In genomic region chr4:98060601-98061000, GRCm38 (mm10) we compare ENCODE assay signal across 22 mouse cellular contexts.
DNase-seq lines count a peak whose midpoint lies in the region; ATAC-seq and TF ChIP-seq lines count a peak whose summit lies in the region.
"Had no signal": no experiment of that assay in that cellular context is flagged by ENCODE, and none has a peak within 500 bp of the region (broad histone marks: within the 10 kb centered on the region; RNA-seq: fewer than 3 reads in every experiment).

No protein-coding gene starts in this region.

- H3K27me3 ChIP-seq in heart, embryonic 10.5 days (ENCODE audit: insufficient read depth, poor library complexity, severe bottlenecking) = no peaks in the 10 kb centered on the region
- no peaks in the 10 kb centered on the region for H3K27me3 ChIP-seq in lung, embryonic 14.5 days (ENCODE audit: insufficient read depth, low read length)
- no peaks in the 10 kb centered on the region for H3K27me3 ChIP-seq in hindbrain, embryonic 14.5 days (ENCODE audit: control insufficient read depth, insufficient read depth, low read length)
- H3K27me3 ChIP-seq: forebrain, embryonic 15.5 days; heart, embryonic 13.5 days; hindbrain, embryonic 12.5 days had no signal

- H3K9me3 ChIP-seq in heart, embryonic 10.5 days = no peaks in the 10 kb centered on the region
- H3K9me3 ChIP-seq in lung, embryonic 14.5 days (ENCODE audit: low read depth, low read length) = no peaks in the 10 kb centered on the region
- H3K9me3 ChIP-seq in hindbrain, embryonic 14.5 days (ENCODE audit: control insufficient read depth, low read length) = no peaks in the 10 kb centered on the region
- H3K9me3 ChIP-seq: embryonic facial prominence, embryonic 10.5 days; forebrain, embryonic 10.5 days; forebrain, embryonic 15.5 days; heart, embryonic 13.5 days; hindbrain, embryonic 12.5 days had no signal

- TF ChIP-seq CTCF in lung, embryonic 14.5 days (IDR thresholded peaks at IDR 0.05; ENCODE audit: low read depth) = no peak

- 37% methylated on average over 1 of the region's 1 CpGs for WGBS in heart, embryonic 10.5 days
- WGBS in lung, embryonic 14.5 days = 7% methylated on average over 1 of the region's 1 CpGs
- 47% methylated on average over 1 of the region's 1 CpGs for WGBS in hindbrain, embryonic 14.5 days

- no peak overlapping the region for H3K9ac ChIP-seq in lung, embryonic 14.5 days
- no peak overlapping the region for H3K9ac ChIP-seq in hindbrain, embryonic 14.5 days
- H3K9ac ChIP-seq: forebrain, embryonic 15.5 days; heart, embryonic 13.5 days; hindbrain, embryonic 12.5 days had no signal

- no peak for ATAC-seq in lung, embryonic 14.5 days (ENCODE audit: insufficient read depth)
- no peak for ATAC-seq in hindbrain, embryonic 14.5 days (ENCODE audit: low FRiP score)
- no peak for ATAC-seq in megakaryocyte progenitor cell, adult 5-6 weeks (replicated peaks; ENCODE audit: poor library complexity)
- ATAC-seq: forebrain, embryonic 15.5 days; hindbrain, postnatal 0 days had no signal

- no peak overlapping the region for H3K27ac ChIP-seq in heart, embryonic 10.5 days
- H3K27ac ChIP-seq in lung, embryonic 14.5 days (ENCODE audit: low read depth) = 0 out of 2 replicates have a peak overlapping the region, but pooled peaks have one; percentile 36
- no peak overlapping the region for H3K27ac ChIP-seq in hindbrain, embryonic 14.5 days
- H3K27ac ChIP-seq: embryonic facial prominence, embryonic 10.5 days; forebrain, embryonic 10.5 days; forebrain, embryonic 15.5 days; heart, embryonic 13.5 days; hindbrain, embryonic 12.5 days; hindbrain, postnatal 0 days had no signal

- no peak overlapping the region for H3K4me2 ChIP-seq in lung, embryonic 14.5 days
- H3K4me2 ChIP-seq in hindbrain, embryonic 14.5 days (replicated peaks) = no peak overlapping the region
- H3K4me2 ChIP-seq: forebrain, embryonic 15.5 days; heart, embryonic 13.5 days; hindbrain, embryonic 12.5 days had no signal

- peaks cover 5% of the 10 kb centered on the region; the same call in 1 of the 2 replicates for H3K4me1 ChIP-seq in heart, embryonic 10.5 days
- 0 out of 2 replicates have a peak, but pooled peaks cover 4% of the 10 kb centered on the region for H3K4me1 ChIP-seq in lung, embryonic 14.5 days (ENCODE audit: insufficient read depth)
- no peaks in the 10 kb centered on the region for H3K4me1 ChIP-seq in hindbrain, embryonic 14.5 days (replicated peaks; ENCODE audit: control insufficient read depth, insufficient read depth, low read length)
- H3K4me1 ChIP-seq: forebrain, embryonic 10.5 days; forebrain, embryonic 15.5 days; hindbrain, embryonic 12.5 days had no signal

- peak; percentile 61 for DNase-seq in heart, adult 11 months
- DNase-seq in heart, embryonic 10.5 days (ENCODE audit: low spot score) = no peak
- DNase-seq in lung, embryonic 14.5 days = peak; percentile 23
- DNase-seq in lung, postnatal 10 days = no peak
- peak; percentile 7 for DNase-seq in adipocyte (ENCODE audit: low spot score)
- peak; percentile 15 for DNase-seq in adrenal gland, postnatal 14 days
- DNase-seq in hindbrain, embryonic 14.5 days (ENCODE audit: low spot score) = no peak
- DNase-seq: cerebellum, adult 11-12 months; cerebellum, adult 9-11 months; cerebellum, postnatal 36 days; gastrocnemius, postnatal 36 days; heart, postnatal 14 days; kidney, adult 11 months; kidney, adult 9 months had no signal

- H3K36me3 ChIP-seq in heart, embryonic 10.5 days = peaks cover 8% of the 10 kb centered on the region; the same call in 1 of the 2 replicates
- peaks cover 11% of the 10 kb centered on the region; the same call in 1 of the 2 replicates for H3K36me3 ChIP-seq in lung, embryonic 14.5 days (ENCODE audit: insufficient read depth)
- H3K36me3 ChIP-seq in hindbrain, embryonic 14.5 days (replicated peaks; ENCODE audit: control insufficient read depth, insufficient read depth) = no peaks in the 10 kb centered on the region

- no peak overlapping the region for H3K4me3 ChIP-seq in heart, embryonic 10.5 days
- H3K4me3 ChIP-seq in lung, embryonic 14.5 days (ENCODE audit: low read depth, low read length) = no peak overlapping the region
- no peak overlapping the region for H3K4me3 ChIP-seq in hindbrain, embryonic 14.5 days (replicated peaks; ENCODE audit: low read length)
- H3K4me3 ChIP-seq: embryonic facial prominence, embryonic 10.5 days; erythroblast, embryonic 14.5 days; forebrain, embryonic 10.5 days; forebrain, embryonic 15.5 days; heart, embryonic 13.5 days; hindbrain, embryonic 12.5 days had no signal

Comparison
In these comparisons a context has a peak if more than half of its experiments do, and no peak if none do; other contexts are left out.
1. DNase-seq: peak in heart, adult 11 months (single experiment), lung, embryonic 14.5 days (single experiment), adipocyte (single experiment) and adrenal gland, postnatal 14 days (single experiment); none in heart, embryonic 10.5 days (single experiment), lung, postnatal 10 days (single experiment) and hindbrain, embryonic 14.5 days (single experiment).